Mouse (Mus musculus): Measurements from ENCODE around the gene Olfr591. TPM values are rescaled to one million over a fixed set of nuclear protein-coding genes. Genes with fewer than 3 reads are reported as not detected.

Olfr591 gene
- polyA plus RNA-seq (2015; fragmentation: Nextera tagmentation; extraction: Ambion mirVana) = not detected in 2 replicates

DNA sequence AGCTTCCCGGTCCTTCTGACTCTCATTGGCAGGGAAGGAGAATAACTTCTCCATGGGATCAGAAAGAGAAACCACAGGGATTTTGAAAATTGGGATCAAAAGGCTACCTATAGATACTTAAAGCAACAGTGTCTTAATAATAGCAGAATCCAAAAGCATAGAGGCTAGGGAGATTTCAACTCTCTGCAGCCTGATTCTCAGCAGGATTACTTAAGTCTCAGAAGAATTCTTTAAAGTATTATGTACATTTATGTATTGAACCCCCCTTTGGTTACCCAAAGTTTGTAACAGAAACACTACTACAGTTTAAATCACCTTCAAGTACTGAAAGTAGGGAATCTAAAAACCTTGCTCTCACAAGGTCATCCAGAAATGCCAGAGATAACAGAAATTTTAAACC lies at the start of gene Olfr591:
Olfr591 (minus strand) TSS at position 101 of the 400 bp plus-strand sequence.

DNA sequence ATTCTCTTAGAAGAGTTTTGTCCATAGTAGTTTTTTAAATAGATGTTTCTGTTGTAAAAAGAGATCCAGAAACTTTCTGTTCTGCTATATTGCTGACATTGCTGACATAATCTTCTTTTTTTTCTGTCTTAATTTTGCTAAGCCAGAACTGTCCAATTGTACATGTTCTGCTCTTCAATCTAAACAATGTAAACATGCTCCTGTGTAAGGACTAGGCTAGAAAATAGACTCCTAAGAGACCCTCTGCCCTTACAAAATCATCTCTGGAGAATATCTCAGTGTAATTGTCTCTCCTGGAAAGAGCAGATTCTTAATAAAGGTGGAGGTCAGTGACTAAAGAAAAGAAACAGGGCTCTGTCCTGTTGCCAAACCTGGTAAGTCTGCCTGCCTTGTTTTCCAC lies 38.6 kb upstream of the Olfr591 start, which contains the start of gene Olfr594:
Olfr594 (plus strand) TSS at position 301 of the 400 bp plus-strand sequence.

DNA sequence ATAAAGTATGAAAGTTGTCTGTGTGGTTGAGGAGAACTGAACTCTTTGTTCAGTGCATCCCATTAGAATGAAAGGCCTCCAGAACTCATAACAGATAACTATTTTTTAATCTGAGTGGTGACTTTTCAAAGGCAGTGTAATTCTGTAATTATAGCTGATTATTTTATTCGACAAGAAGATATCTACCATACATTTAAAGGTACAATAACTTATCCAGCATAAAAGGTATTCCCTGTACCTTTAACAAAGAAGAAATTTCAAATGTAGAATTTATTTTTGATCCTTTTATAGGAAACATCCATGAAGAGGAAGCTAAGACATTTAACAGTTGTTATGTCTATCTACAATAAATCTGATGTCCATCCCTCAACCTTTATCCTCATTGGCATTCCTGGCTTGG lies 33.4 kb upstream of the Olfr591 start, which contains the start of gene Olfr593:
Olfr593 (plus strand) TSS at position 301 of the 400 bp plus-strand sequence.

DNA sequence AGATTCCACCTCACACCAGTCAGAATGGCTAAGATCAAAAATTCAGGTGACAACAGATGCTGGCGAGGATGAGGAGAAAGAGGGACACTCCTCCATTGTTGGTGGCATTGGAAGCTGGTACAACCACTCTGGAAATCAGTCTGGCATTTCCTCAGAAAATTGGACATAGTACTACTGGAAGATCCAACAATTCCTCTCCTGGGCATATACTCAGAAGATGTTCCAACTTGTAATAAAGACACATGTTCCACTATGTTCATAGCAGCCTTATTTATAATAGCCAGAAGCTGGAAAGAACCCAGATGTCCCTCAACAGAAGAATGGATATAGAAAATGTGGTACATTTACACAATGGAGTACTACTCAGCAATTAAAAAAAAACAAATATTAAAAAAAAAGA lies 6.4 kb upstream of the Olfr591 start, which contains the start of gene Olfr592:
Olfr592 (plus strand) TSS at position 301 of the 400 bp plus-strand sequence.

DNA sequence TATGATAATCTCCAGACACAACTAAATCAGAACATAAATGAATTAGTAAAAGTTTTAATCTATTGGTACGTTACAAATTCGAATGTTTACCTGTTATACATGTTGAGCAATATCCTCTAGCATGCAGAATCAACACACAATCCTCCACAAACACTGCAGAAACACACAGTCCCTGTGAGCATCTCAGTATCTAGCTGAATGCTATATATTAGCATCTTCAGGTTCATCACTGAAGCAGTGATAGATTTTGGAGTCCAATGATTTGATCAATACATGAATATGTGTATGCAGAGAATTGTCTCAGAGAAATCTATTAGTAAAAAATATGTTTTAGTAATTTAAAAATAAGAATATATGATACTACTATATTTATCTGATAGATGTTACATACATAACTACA lies 21.9 kb downstream of the Olfr591 start, which contains the start of gene Olfr589:
Olfr589 (minus strand) TSS at position 101 of the 400 bp plus-strand sequence.

DNA sequence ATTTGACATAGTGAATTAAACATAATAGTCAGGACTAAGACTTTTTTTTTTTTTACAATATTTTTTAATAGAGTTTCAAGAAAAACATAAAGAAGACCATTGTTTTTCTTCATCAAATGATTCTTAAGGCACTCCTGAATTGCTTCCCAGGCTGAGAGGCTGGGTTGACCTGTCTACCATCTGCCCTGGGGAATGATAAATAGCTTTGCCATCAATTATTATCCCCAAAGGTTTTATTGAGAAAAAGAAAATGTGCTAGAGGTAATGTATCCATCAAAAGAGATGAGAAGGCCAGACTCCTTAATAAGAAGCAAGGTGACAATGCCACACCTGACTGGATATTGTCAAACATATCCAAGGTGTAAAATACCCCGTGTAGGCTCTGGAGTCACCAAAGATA lies 37.6 kb downstream of the Olfr591 start, which contains the start of gene Olfr588-ps1:
Olfr588-ps1 (plus strand) TSS at position 301 of the 400 bp plus-strand sequence.

DNA sequence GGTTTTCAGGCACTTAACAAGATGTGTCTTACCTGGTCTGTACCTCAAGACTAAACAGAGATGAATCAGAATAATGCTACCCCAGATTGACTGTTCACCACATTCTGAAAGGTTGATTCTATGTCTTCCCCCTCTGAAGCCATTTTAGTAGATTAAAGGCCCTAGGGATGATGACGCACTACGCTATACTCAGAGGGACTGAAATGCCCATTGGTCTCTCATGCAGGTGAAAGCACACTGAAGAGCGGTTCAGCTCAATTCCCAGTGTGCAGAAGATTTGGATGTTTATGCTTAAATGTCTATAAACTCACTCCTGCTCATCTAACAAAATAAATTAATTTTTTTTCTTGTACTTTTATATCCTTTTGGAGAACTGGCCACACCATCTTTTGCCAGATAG lies 52.6 kb downstream of the Olfr591 start, which contains the start of gene Olfr586:
Olfr586 (minus strand) TSS at position 101 of the 400 bp plus-strand sequence.

Other genes starting within 250 kb of the Olfr591 start
- not detected in 2 replicates for gene Olfr573-ps1, start 235.8 kb downstream of the Olfr591 start, polyA plus RNA-seq (2015; fragmentation: Nextera tagmentation; extraction: Ambion mirVana)
- gene Olfr574, start 229.9 kb downstream of the Olfr591 start, polyA plus RNA-seq (2015; fragmentation: Nextera tagmentation; extraction: Ambion mirVana) = not detected in 2 replicates
- not detected in 2 replicates for gene Olfr575, start 219.6 kb downstream of the Olfr591 start, polyA plus RNA-seq (2015; fragmentation: Nextera tagmentation; extraction: Ambion mirVana)
- gene Olfr576, start 215.7 kb downstream of the Olfr591 start, polyA plus RNA-seq (2015; fragmentation: Nextera tagmentation; extraction: Ambion mirVana) = not detected in 2 replicates
- not detected in 2 replicates for gene Olfr577, start 202.4 kb downstream of the Olfr591 start, polyA plus RNA-seq (2015; fragmentation: Nextera tagmentation; extraction: Ambion mirVana)
- gene Olfr578, start 189.0 kb downstream of the Olfr591 start, polyA plus RNA-seq (2015; fragmentation: Nextera tagmentation; extraction: Ambion mirVana) = not detected in 2 replicates
- gene Olfr582, start 140.3 kb downstream of the Olfr591 start, polyA plus RNA-seq (2015; fragmentation: Nextera tagmentation; extraction: Ambion mirVana) = not detected in 2 replicates
- not detected in 2 replicates for gene Olfr583, start 127.0 kb downstream of the Olfr591 start, polyA plus RNA-seq (2015; fragmentation: Nextera tagmentation; extraction: Ambion mirVana)
- gene Olfr584, start 96.5 kb downstream of the Olfr591 start, polyA plus RNA-seq (2015; fragmentation: Nextera tagmentation; extraction: Ambion mirVana) = not detected in 2 replicates
- gene Olfr585, start 80.6 kb downstream of the Olfr591 start, polyA plus RNA-seq (2015; fragmentation: Nextera tagmentation; extraction: Ambion mirVana) = not detected in 2 replicates
- gene Olfr586, start 52.7 kb downstream of the Olfr591 start, polyA plus RNA-seq (2015; fragmentation: Nextera tagmentation; extraction: Ambion mirVana) = not detected in 2 replicates
- not detected in 2 replicates for gene Olfr588-ps1, start 37.5 kb downstream of the Olfr591 start, polyA plus RNA-seq (2015; fragmentation: Nextera tagmentation; extraction: Ambion mirVana)
- gene Olfr589, start 22.0 kb downstream of the Olfr591 start, polyA plus RNA-seq (2015; fragmentation: Nextera tagmentation; extraction: Ambion mirVana) = not detected in 2 replicates
- not detected in 2 replicates for gene Olfr592, start 6.5 kb upstream of the Olfr591 start, polyA plus RNA-seq (2015; fragmentation: Nextera tagmentation; extraction: Ambion mirVana)
- not detected in 2 replicates for gene Olfr593, start 33.5 kb upstream of the Olfr591 start, polyA plus RNA-seq (2015; fragmentation: Nextera tagmentation; extraction: Ambion mirVana)
- not detected in 2 replicates for gene Olfr594, start 38.7 kb upstream of the Olfr591 start, polyA plus RNA-seq (2015; fragmentation: Nextera tagmentation; extraction: Ambion mirVana)
- gene Usp17ld, start 74.2 kb upstream of the Olfr591 start, polyA plus RNA-seq (2015; fragmentation: Nextera tagmentation; extraction: Ambion mirVana) = not detected in 2 replicates
- not detected in 2 replicates for gene Olfr596, start 127.3 kb upstream of the Olfr591 start, polyA plus RNA-seq (2015; fragmentation: Nextera tagmentation; extraction: Ambion mirVana)
- not detected in 2 replicates for gene Olfr597, start 138.0 kb upstream of the Olfr591 start, polyA plus RNA-seq (2015; fragmentation: Nextera tagmentation; extraction: Ambion mirVana)
- not detected in 2 replicates for gene Olfr598, start 145.2 kb upstream of the Olfr591 start, polyA plus RNA-seq (2015; fragmentation: Nextera tagmentation; extraction: Ambion mirVana)
- gene Olfr599, start 157.6 kb upstream of the Olfr591 start, polyA plus RNA-seq (2015; fragmentation: Nextera tagmentation; extraction: Ambion mirVana) = not detected in 2 replicates
- not detected in 2 replicates for gene Olfr600, start 171.3 kb upstream of the Olfr591 start, polyA plus RNA-seq (2015; fragmentation: Nextera tagmentation; extraction: Ambion mirVana)
- gene Olfr601, start 184.3 kb upstream of the Olfr591 start, polyA plus RNA-seq (2015; fragmentation: Nextera tagmentation; extraction: Ambion mirVana) = not detected in 2 replicates
- gene Olfr603, start 207.8 kb upstream of the Olfr591 start, polyA plus RNA-seq (2015; fragmentation: Nextera tagmentation; extraction: Ambion mirVana) = not detected in 2 replicates
- not detected in 2 replicates for gene Usp17lc, start 236.7 kb upstream of the Olfr591 start, polyA plus RNA-seq (2015; fragmentation: Nextera tagmentation; extraction: Ambion mirVana)